Mouse (Mus musculus) v-Abl transformed pro-B cells (cell line): ENCODE results near the gene Aacs.

Experiments used
- in situ Hi-C, 2 experiments: fragments of 400-800 bp; cut with MboI; formaldehyde crosslinking; loops; one replicate each; pipeline ENCODE4 v1.15.1; 2025; ENCODE audit not compliant: unreplicated experiment in 2 of 2

Aacs gene

GRCm38 (mm10) chr5:125488116-125488455 is 12.5 kb downstream of the Aacs start:
- in situ Hi-C loops = loop anchor here (5.0 to 25.0 kb wide), 3 partner anchors 81 to 576 kb away; no protein-coding TSS in a partner anchor

GRCm38 (mm10) chr5:125488953-125489352 is 13.3 kb downstream of the Aacs start:
- in situ Hi-C loops = loop anchor here (5.0 to 25.0 kb wide), 3 partner anchors 82 to 577 kb away; no protein-coding TSS in a partner anchor

- in situ Hi-C loops = loop anchor here in 1 of 2 experiments (25.0 kb wide), 1 partner anchor 579 kb away; no protein-coding TSS in a partner anchor
Observed at GRCm38 (mm10) chr5:125491107-125491506, 15.5 kb downstream of the Aacs start.

DNA sequence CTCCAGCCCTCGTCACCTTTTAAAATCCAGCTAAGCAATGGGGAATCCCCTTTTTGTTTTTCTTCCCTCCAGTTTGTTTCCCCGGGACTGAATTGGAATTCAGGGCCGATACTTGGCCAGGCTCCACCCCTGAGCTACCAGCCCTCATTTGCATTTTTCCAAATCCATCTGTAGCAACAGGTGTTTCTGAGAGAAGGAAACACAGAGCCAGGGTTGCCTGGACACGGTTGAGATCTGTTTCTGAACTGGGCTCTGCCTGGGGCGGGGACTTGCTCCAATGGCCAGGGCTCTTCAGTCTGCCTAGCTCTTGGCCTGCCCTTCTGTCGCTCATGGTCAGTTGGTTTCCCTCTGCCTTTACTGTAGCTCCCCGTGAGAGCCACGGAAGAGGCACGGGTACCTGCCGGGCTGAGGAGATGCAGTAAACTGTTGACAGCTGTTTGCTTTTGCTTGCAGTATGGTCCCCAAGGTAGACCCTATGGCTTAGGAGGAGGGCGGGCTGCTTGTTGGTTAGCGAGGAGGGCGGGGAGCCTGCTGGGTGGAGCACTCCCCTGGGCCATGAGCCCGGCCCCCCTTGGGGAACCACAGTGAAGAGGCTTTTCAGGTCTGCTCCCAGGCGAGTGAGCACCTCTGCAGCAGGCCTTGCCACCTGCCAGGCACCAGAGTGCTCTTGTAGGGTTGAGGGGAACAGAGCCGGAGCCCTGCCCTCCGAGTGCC is 16.9 kb downstream of the Aacs start:
- in situ Hi-C loops = loop anchor here in 1 of 2 experiments (25.0 kb wide), 1 partner anchor 580 kb away; no protein-coding TSS in a partner anchor

DNA sequence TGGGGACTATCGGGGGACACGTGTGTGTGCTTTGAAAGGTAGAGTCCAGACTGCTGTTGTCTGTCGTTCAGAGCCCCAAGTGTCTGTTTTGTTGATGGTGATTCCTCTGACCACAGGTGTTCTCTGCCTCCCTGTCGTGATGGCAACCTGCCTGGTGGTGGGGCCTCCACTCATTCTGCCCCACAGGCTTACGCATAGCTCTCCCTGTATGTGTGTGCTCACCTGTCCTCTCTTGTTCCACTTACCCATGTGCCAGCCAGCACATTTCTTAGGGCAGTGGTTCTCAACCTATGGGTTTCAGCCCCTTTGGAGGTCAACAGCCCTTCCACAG is 17.4 kb downstream of the Aacs start:
- in situ Hi-C loops = loop anchor here in 1 of 2 experiments (25.0 kb wide), 1 partner anchor 581 kb away; no protein-coding TSS in a partner anchor

GRCm38 (mm10) chr5:125495655-125496054 is 20.0 kb downstream of the Aacs start:
- in situ Hi-C loops = loop anchor here in 1 of 2 experiments (25.0 kb wide), 1 partner anchor 583 kb away; no protein-coding TSS in a partner anchor

DNA sequence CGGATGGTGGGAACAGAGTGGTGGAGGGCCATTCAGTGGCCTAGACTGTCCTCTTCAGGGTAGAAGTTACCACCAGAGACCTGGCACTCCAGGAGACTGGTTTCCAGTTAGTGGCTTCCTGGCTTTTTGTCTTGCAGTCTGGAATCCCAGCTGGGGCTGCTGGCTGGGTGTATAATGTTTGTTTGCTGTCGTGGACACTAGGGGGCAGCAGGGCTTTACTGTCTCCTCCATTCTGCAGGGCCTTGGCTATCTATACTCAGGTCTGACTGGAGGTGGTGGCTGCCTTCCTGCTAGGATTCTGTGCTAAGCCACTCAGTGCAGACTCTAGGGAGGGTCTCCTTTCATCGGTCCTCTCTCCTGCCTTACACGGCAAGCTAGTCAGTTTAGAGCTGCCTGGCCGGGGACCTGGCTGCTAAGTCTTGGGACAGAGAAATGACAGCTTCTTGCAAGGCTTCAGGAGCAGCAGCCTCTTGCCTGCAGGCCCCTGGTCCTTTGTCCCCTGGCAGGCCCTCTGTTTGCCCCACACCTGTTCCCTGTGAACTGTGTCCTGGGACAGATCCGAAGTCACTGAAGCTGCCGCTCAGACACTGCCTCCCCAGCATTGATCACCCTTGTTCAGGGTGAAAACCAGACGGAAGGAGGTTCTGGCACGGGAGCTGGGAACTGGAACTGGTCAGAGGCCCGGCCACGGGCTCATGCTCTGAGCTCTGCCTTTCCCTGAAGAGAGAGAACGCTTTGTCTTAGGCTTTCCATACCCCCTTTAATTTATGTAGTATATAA is 22.4 kb downstream of the Aacs start:
- in situ Hi-C loops = loop anchor here in 1 of 2 experiments (25.0 kb wide), 1 partner anchor 586 kb away; no protein-coding TSS in a partner anchor

- in situ Hi-C loops = loop anchor here in 1 of 2 experiments (25.0 kb wide), 1 partner anchor 589 kb away; no protein-coding TSS in a partner anchor
Observed at GRCm38 (mm10) chr5:125501505-125501904, 25.9 kb downstream of the Aacs start.

DNA sequence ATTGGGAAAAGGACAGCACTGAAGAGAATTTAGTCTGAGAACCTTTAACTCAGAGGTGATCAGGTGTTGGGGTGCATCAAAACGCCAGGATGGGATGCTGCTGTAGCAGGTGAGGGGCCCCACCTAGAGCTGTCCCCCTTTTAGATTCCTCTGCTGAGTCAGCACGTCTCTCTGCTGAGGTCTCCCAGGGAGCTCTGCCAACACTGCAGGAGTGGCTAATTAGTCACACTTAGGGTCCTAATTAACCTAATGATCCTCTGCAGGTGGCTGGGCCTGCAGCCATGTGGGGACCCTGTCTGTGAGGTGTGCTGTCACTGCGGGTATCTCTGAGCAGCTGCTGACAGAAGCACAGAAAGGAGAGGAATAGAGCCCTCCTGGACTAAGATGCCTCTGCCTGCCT is 26.6 kb downstream of the Aacs start:
- in situ Hi-C loops = loop anchor here in 1 of 2 experiments (25.0 kb wide), 1 partner anchor 590 kb away; no protein-coding TSS in a partner anchor

DNA sequence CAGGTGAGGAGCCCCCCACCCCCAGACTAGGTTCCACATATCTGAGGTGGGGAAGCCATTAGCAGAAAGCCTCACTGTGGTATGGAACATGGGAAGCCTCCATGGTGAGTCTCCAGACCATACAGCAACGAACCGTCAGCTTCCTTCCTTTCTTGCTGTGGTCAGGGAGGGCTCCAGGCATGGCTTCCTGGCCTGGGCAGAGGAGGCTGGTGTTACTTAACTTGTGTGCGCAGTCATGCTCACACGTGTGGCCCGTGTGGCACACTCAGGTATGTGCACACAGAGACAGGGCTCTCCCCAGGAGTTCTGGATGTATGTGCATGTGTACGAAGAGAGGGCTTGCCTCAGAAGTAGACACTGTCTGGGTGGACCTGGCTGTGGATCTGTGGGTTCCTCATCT is 28.0 kb downstream of the Aacs start:
- in situ Hi-C loops = loop anchor here in 1 of 2 experiments (25.0 kb wide), 1 partner anchor 591 kb away; no protein-coding TSS in a partner anchor

DNA sequence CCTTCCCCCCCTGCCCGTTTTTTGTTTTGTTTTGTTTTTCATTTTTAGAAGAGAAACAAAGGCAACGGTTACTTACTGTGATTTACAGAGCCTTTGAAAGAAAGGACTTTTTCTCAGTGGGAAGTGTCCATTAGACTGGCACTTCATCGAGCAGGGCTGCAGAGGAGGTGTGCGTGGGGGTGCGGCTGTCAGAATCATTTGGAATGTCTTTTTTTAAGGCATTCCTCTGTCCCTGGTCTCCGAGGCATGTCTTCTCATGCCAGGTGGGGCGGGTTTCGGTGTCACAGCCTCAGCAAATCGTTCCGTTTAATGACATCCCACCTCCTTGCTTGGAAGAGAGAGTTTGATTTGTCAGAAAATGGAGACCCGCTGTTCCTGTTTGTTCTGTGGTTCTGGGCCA is 29.1 kb downstream of the Aacs start:
- in situ Hi-C loops = loop anchor here in 1 of 2 experiments (25.0 kb wide), 1 partner anchor 592 kb away; no protein-coding TSS in a partner anchor

DNA sequence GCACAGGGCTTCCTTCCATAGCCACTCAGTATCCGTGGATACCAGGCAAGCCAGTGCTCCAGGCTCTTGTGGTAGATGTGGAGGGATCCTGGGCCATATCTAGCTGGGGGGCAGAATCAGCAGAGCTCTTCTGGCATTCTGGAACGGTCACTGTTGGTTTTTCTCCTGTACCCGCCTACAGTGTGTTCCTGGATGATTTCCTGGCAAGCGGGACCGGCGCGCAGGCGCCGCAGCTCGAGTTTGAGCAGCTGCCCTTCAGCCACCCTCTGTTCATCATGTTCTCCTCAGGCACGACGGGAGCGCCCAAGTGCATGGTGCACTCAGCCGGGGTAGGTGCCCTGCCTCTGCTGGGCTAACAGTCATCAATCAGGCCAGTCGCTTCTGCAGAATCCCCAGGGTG is 30.4 kb downstream of the Aacs start:
- in situ Hi-C loops = loop anchor here in 1 of 2 experiments (25.0 kb wide), 1 partner anchor 594 kb away; no protein-coding TSS in a partner anchor

GRCm38 (mm10) chr5:125507582-125507981 is 32.0 kb downstream of the Aacs start:
- in situ Hi-C loops = loop anchor here in 1 of 2 experiments (25.0 kb wide), 1 partner anchor 595 kb away; no protein-coding TSS in a partner anchor

DNA sequence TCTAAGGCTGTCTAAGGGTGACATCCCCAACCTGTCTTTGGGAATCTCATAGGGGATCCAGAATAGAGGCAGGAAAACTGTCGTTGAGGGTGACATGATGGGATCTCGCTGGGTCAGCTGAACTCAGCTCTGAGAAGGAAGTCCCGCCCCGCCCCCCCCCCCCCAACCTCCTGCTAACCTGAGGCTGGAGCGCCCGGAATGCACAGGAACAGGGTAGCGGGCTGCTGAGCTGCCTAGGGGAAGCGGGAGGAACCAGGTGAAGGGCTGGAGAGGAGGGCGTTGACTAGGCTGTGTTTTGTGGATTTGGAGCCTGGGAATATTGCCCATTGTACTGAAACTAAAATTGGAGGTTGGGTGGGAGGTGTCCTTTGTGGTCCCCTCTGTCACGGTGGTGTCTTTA is 32.4 kb downstream of the Aacs start:
- in situ Hi-C loops = loop anchor here in 1 of 2 experiments (25.0 kb wide), 1 partner anchor 596 kb away; no protein-coding TSS in a partner anchor

DNA sequence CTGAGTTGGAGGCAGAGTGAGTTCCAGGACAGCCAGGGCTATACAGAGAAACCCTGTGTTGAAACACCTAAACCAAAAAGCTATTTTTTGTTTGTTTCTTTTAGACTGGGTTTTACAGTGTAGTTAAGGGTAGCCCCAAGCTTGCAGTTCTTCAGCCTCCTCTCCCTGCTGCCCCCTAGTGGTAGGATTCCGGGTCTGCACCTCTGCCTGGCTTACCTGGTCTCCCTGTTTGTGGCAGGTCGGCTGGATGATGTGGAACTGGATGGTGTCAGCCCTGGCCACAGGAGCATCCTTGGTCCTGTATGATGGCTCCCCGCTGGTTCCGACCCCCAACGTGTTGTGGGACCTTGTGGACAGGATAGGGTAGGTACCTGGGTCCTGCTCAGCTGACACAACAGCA is 33.9 kb downstream of the Aacs start:
- in situ Hi-C loops = loop anchor here in 1 of 2 experiments (25.0 kb wide), 1 partner anchor 597 kb away; no protein-coding TSS in a partner anchor

- in situ Hi-C loops = loop anchor here in 1 of 2 experiments (25.0 kb wide), 1 partner anchor 603 kb away; no protein-coding TSS in a partner anchor
Observed at GRCm38 (mm10) chr5:125515006-125515405, 39.4 kb downstream of the Aacs start.

DNA sequence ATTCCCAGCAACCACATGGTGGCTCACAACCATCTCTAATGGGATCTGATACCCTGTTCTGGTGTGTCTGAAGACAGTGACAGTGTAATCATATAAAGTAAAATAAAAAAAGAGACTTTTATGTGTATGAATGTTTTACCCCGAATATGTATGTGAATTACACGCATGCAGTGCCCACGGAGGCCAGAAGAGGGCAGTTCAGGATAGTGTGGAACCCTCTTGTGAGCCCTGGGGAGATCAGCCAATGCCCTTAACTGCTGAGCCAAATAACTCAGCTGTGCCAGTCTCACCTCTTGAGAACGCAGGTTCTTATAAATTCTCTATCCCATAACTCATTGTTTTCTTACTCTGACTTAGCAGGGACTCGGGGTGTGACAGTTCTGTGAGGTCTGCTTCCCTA is 43.0 kb downstream of the Aacs start:
- in situ Hi-C loops = loop anchor here in 1 of 2 experiments (25.0 kb wide), 1 partner anchor 606 kb away; no protein-coding TSS in a partner anchor

GRCm38 (mm10) chr5:125520930-125521590 is 45.4 kb downstream of the Aacs start:
- in situ Hi-C loops = loop anchor here in 1 of 2 experiments (25.0 kb wide), 1 partner anchor 609 kb away; no protein-coding TSS in a partner anchor

DNA sequence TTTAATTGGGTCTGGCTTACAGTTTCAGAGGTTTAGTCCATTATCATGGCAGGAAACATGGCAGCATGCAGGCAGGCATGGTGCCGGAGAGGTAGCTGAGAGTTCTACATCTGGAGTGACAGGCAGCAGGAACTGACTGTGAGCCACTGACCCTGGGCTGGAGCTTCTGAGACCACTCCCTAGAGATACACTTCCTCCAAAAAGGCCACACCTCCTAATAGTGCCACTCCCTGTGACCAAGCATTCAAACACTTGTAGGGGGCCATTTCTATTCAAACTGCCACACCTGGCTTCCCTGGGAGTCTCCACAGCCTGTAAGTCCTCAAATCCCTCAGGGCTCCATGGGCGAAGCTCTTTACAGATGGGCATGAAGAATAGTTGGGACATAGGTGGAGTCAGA is 47.7 kb downstream of the Aacs start:
- in situ Hi-C loops = loop anchor here in 1 of 2 experiments (25.0 kb wide), 1 partner anchor 611 kb away; no protein-coding TSS in a partner anchor

GRCm38 (mm10) chr5:125525516-125525915 is 49.9 kb downstream of the Aacs start:
- in situ Hi-C loops = loop anchor here in 1 of 2 experiments (25.0 kb wide), 1 partner anchor 437 kb away; no protein-coding TSS in a partner anchor
